Mouse (Mus musculus) lung, postnatal 0 days (tissue): ENCODE data around the gene Cep295nl. TPM values are rescaled to one million over a fixed set of nuclear protein-coding genes. Genes with fewer than 3 reads are reported as not detected.

ENCODE experiments used
- ATAC-seq: fragments of 200-750 bp; cut with Nextera tagmentation; 2 replicates; pipeline ENCODE4 v1.8.0; 2017; ENCODE audit warnings: moderate library complexity
- DNase-seq: peaks from one replicate; pipeline ENCODE4 v3.0.0-alpha.2; 2016; ENCODE audit warnings: low spot score
- H3K27ac ChIP-seq: fragments of 300-500 bp; sonication (generic); 2 replicates; pipeline ENCODE4 v1.5.1; 2014; ENCODE audit warnings: antibody characterized with exemption, mild to moderate bottlenecking, low read length, mixed read lengths
- H3K27me3 ChIP-seq: fragments of 300-500 bp; sonication (generic); replicated peaks from 2 replicates; pipeline ENCODE4 v1.6.1; 2014; ENCODE audit warnings: low read length, mixed read lengths; ENCODE audit not compliant: insufficient read depth
- H3K36me3 ChIP-seq: fragments of 300-500 bp; sonication (generic); 2 replicates; pipeline ENCODE4 v1.6.1; 2014; ENCODE audit warnings: low read length, mixed read lengths; ENCODE audit not compliant: insufficient read depth
- H3K4me1 ChIP-seq: fragments of 300-500 bp; sonication (generic); 2 replicates; pipeline ENCODE4 v1.6.1; 2014; ENCODE audit warnings: antibody characterized with exemption, low read depth, low read length, mixed read lengths; ENCODE audit not compliant: insufficient read depth
- H3K4me2 ChIP-seq: fragments of 300-500 bp; sonication (generic); replicated peaks from 2 replicates; pipeline ENCODE4 v1.6.1; 2014; ENCODE audit warnings: low read depth, mild to moderate bottlenecking, low read length, moderate library complexity, mixed read lengths
- H3K4me3 ChIP-seq: fragments of 300-500 bp; sonication (generic); 2 replicates; pipeline ENCODE4 v1.5.1; 2014; ENCODE audit warnings: low read depth, low read length
- H3K9ac ChIP-seq: fragments of 300-500 bp; sonication (generic); replicated peaks from 2 replicates; pipeline ENCODE4 v1.6.1; 2014; ENCODE audit warnings: low read depth, mild to moderate bottlenecking
- H3K9me3 ChIP-seq: fragments of 300-500 bp; sonication (generic); 2 replicates; pipeline ENCODE4 v1.6.1; 2016; ENCODE audit warnings: low read length, mixed read lengths
- CTCF ChIP-seq: IDR thresholded peaks from 2 replicates; pipeline ENCODE4 v1.5.1; 2016; ENCODE audit warnings: antibody characterized with exemption, mild to moderate bottlenecking
- EP300 ChIP-seq: IDR thresholded peaks from 2 replicates; pipeline ENCODE4 v1.6.1; 2016; ENCODE audit warnings: antibody characterized with exemption, mild to moderate bottlenecking, control low read depth
- WGBS: fragments of 180-500 bp; shearing (Covaris S2); extraction: QIAGEN DNeasy Blood & Tissue Kit; methylation state at CpG from one replicate; pipeline ENCODE4 v1.1.7; 2014; 5-methylcytosine and 5-hydroxymethylcytosine counted together
- polyA plus RNA-seq: library from polyadenylated mRNA; unstranded; fragments of >200 nt; fragmentation: Nextera tagmentation; extraction: Ambion mirVana; gene quantifications from 2 replicates; pipeline ENCODE4 v1.2.1, GENCODE M21; 2015

Cep295nl gene
- polyA plus RNA-seq, 1 experiment from 2014 or later = 0.44 TPM

GRCm38 (mm10) chr11:118328947-118329346, 13.4 kb downstream of the Cep295nl start:
- no peak for ATAC-seq
- Histone ChIP-seq H3K9ac (no peak overlapping the region), H3K4me3 (no peak overlapping the region), H3K9me3 (no peaks in the 10 kb centered on the region), H3K36me3 (no peaks in the 10 kb centered on the region; the same call in 1 of the 2 replicates), H3K27ac (no peak overlapping the region), H3K4me2 (no peak overlapping the region), H3K27me3 (no peaks in the 10 kb centered on the region), H3K4me1 (no peaks in the 10 kb centered on the region)
- no peak for DNase-seq
- 87% methylated on average over 5 of the region's 5 CpGs for WGBS
- TF ChIP-seq CTCF (no peak), EP300 (no peak)

DNA sequence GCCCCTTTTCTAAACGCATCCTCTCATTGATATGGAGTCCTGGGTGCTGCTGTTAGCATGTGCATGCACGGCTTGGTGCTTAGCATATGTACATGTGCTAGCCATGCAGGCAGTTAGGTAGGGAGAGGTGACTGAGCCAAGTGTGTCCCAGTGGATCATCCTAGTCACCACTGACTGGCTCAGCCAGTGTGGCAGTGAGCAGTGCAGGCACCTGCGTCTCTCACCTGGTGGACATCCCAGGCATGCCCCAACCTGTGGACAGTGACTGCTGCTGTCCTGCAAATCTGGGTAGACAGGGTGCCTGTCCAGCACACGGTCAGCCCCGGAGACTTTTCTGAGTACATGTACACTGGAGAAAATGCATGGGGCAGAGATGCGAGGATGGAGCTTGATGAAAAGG, 13.8 kb downstream of the Cep295nl start:
- Histone ChIP-seq H3K27ac (no peak overlapping the region), H3K4me3 (no peak overlapping the region), H3K9me3 (no peaks in the 10 kb centered on the region), H3K9ac (no peak overlapping the region), H3K4me2 (no peak overlapping the region), H3K27me3 (no peaks in the 10 kb centered on the region), H3K36me3 (no peaks in the 10 kb centered on the region; the same call in 1 of the 2 replicates), H3K4me1 (no peaks in the 10 kb centered on the region)
- ATAC-seq (no peak), DNase-seq (no peak)
- TF ChIP-seq CTCF (no peak), EP300 (no peak)
- 95% methylated on average over 6 of the region's 6 CpGs for WGBS

DNA sequence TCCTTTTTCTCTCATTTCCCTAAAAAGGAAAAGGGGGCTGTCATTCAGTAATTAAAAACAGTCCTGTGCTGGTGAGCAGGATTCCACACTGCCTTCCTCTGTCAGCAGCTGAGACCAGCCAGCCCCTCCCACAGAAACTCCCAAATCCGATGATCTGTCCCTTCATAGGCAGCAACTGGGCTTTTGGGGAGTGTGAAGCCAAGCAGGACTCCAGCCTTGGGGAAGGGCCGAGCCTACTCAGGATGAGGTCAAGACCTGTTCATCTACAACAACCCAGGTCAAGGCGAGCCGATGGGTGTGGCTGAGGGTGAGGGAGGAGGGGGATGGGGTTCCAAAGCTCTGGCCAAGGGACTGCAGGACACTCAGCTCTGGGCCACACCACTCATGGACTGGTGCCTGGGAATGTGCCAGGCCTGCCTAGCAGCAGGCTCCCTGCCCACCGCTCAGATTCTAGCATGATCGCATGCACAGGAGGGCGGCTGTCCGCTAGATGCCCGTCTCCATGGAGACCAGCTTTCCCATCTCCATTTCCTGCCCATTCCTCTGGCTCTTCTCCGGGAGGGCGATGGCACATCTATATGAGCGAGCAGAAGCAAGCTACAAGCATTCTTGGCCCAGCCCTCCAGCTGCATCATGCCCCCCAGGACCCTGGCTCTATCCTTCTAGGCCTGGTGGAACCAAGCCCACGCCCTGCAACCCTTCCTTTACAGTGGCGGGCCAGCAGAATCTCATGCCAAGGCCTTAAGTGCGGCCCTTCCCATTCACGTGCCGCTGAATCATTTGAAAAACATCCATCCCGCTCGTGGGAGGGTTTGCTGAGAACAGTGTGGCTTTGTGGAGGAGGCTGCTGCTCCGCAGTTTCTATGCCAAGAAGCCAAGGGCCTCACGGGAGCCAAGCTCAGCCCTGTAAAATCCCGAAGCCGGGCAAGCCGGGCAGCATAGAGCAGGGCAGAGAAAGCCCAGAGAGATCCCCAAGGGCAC, 15.0 kb downstream of the Cep295nl start:
- 55% methylated on average over 24 of the region's 24 CpGs for WGBS
- DNase-seq (peak; percentile 86), ATAC-seq (peak; percentile 89)
- no peaks in the 10 kb centered on the region for H3K27me3 ChIP-seq
- no peaks in the 10 kb centered on the region for H3K9me3 ChIP-seq
- H3K4me3 ChIP-seq = no peak overlapping the region
- TF ChIP-seq CTCF = no peak
- TF ChIP-seq EP300 = peak; percentile 80
- no peak overlapping the region for H3K4me2 ChIP-seq
- H3K27ac ChIP-seq = peak overlapping the region; percentile 49; the same call in 1 of the 2 replicates
- no peaks in the 10 kb centered on the region; the same call in 1 of the 2 replicates for H3K36me3 ChIP-seq
- no peak overlapping the region for H3K9ac ChIP-seq
- H3K4me1 ChIP-seq = no peaks in the 10 kb centered on the region

DNA sequence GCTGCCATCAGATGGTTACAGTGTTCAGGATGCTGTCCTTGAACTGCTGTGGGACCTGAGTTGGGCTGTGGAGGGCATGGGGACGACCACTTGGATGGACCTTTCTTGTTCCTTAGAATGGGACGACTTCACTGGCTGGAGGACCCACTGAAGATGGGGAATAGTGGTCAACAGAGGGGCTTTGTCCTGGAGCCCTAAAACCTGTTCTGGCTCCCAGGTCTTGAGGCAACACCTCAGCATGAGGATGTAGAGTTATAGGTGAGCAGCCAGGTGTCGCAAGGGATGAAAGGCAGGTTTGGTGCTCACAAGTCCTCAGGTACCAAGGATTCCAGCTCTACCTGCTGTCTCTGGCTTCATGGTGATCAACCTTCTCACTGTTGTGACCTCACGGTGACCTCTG, 15.8 kb downstream of the Cep295nl start:
- no peaks in the 10 kb centered on the region; the same call in 1 of the 2 replicates for H3K36me3 ChIP-seq
- TF ChIP-seq CTCF (no peak), EP300 (no peak)
- no peak overlapping the region for H3K4me2 ChIP-seq
- ATAC-seq = no peak
- no peak for DNase-seq
- peak overlapping the region; percentile 47; the same call in 1 of the 2 replicates for H3K27ac ChIP-seq
- 90% methylated on average over 4 of the region's 4 CpGs for WGBS
- H3K9ac ChIP-seq = no peak overlapping the region
- no peak overlapping the region for H3K4me3 ChIP-seq
- no peaks in the 10 kb centered on the region for H3K27me3 ChIP-seq
- H3K9me3 ChIP-seq = no peaks in the 10 kb centered on the region
- H3K4me1 ChIP-seq = no peaks in the 10 kb centered on the region

- Histone ChIP-seq H3K4me1 (no peaks in the 10 kb centered on the region), H3K27ac (no peak overlapping the region), H3K9ac (no peak overlapping the region), H3K4me2 (no peak overlapping the region), H3K9me3 (no peaks in the 10 kb centered on the region), H3K27me3 (no peaks in the 10 kb centered on the region), H3K4me3 (no peak overlapping the region), H3K36me3 (no peaks in the 10 kb centered on the region)
- DNase-seq = no peak
- ATAC-seq = no peak
- TF ChIP-seq CTCF = no peak
- TF ChIP-seq EP300 = no peak
- 55% methylated on average over 5 of the region's 5 CpGs for WGBS
Observed at GRCm38 (mm10) chr11:118324541-118324940, 17.8 kb downstream of the Cep295nl start.

GRCm38 (mm10) chr11:118323974-118324373, 18.3 kb downstream of the Cep295nl start:
- no peak for ATAC-seq
- H3K27me3 ChIP-seq = no peaks in the 10 kb centered on the region
- H3K36me3 ChIP-seq = no peaks in the 10 kb centered on the region
- TF ChIP-seq CTCF (no peak), EP300 (no peak)
- H3K4me1 ChIP-seq = no peaks in the 10 kb centered on the region
- no peak overlapping the region for H3K27ac ChIP-seq
- no peak for DNase-seq
- H3K9me3 ChIP-seq = no peaks in the 10 kb centered on the region
- WGBS = 66% methylated on average over 5 of the region's 5 CpGs
- no peak overlapping the region for H3K9ac ChIP-seq
- H3K4me3 ChIP-seq = no peak overlapping the region
- H3K4me2 ChIP-seq = no peak overlapping the region
